Mouse (Mus musculus): ENCODE data around the gene Arg2.
"Not testable (repeated sequence)": the region's sequence is repeated elsewhere in the genome, so short reads cannot be mapped to it uniquely, and the experiment has no call there.

Gene Arg2

DNA sequence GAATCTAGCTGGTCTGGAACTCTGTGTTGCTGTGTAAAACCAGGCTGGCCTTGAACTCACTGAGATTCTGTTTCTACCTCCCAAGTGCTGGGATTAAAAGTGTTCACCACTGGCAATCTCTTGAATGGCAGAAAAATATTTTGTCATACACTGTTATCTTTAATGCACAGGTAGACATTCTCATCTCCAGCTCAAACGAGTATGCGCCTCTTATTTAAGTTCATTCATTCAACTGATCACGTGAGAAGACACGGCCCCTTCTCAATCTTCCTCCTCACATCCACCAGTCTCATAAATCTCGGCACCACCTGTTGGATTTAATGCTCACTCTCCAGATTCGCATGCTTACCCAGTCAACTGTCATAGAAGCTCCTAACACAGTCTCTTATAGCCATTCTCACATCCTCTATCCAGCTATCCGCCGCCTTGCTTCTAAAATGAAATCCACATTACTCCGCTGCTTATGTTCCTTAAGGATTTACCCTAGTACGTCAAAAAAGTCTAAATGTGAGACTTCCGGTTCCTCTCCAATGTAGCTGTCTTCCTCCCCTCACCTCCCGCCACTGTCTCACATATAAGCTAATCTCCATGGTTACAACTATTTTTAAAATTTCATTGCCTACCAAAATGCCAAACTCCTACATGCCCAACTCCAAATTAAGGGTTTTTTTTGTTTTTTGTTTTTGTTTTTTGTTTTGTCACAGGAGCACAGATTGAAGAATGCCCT, 40.9 kb downstream of the Arg2 start:
- peak; percentile 17 for DNase-seq

DNA sequence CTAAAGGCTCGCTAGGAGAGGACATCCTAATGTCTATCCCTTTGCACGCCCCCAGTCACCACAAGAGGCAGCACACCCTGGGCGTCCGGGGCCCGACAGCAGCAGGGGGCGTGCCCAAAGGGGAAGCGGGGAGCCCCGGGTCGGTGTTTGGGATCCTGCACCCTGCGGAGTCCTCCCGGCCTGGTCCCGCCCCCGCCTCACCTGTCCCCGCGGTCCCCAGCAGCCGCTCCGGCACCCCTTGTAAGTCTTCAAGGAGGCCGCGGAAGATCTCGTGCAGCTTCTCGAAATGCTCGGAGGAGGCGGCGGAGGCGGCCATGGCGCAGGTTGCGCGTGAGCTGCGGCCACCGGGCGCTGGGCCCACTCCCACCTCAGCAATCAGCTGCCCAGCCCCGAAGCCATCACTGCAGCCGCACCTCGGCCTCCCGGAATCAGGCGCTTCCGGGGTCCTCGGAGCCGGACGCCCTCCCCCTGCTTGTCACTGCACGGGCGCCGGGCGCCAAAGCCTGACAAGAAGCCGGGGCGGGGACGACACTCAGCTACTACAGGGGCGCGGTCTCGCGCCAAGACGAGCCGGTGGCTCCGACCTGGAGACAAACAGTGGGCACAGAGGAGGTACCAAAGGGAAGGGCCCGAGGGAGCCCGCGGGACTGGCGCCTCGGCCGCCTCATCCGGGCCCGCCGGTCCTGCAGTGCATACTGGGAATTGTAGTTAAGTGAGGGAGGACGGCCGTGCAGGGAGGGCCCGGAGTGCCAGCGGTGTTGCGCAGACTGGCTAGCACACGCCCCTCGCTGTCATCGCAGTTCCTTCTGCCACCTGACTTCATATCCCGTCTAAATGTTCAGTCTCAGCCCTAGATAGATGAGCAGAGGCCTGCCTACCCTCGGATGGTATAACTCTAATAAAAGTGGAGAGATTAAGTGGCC, 41.7 kb downstream of the Arg2 start, which contains the start of gene Vti1b:
Vti1b (minus strand) TSS at position 649 of the 923 bp plus-strand sequence.
- peak; percentile 94 for DNase-seq

DNA sequence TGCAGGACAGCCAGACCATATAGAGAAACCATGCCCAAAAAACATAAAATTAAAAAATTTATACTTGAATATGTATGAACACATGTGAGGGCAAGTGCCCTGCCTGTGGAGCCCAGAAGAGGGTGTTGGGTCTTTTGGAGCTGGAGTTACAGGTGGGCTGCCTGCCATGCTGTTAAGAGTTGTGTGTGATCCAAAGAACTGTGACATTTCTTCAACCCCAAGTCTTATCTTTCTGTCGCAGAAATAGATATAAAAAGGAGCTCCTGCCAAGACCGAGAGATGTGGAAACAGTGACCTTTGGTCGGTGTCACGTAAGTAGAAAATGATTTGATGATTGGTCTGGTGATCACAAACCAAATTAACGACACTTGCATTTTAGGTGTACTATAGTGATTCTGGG, 43.1 kb downstream of the Arg2 start:
- no peak for DNase-seq

DNA sequence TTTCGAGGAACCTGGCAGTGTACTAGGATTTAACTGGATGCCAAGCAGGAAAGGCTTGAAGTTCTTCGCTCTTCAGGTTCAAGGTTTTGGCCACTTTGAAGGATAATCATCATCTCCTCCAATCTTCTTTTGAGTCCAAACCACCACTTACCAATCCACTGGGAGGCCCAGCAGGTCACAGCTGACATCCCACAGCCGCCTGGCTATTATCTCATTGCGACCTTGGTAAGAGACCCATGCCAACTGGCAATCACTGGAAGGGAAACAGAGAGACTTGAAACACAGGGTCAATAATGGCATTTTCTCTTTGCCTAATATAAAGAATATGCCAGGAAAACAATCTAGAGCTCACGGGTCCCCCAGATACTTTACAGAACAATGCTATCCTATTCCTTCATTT, 45.4 kb downstream of the Arg2 start:
- no peak for DNase-seq

DNA sequence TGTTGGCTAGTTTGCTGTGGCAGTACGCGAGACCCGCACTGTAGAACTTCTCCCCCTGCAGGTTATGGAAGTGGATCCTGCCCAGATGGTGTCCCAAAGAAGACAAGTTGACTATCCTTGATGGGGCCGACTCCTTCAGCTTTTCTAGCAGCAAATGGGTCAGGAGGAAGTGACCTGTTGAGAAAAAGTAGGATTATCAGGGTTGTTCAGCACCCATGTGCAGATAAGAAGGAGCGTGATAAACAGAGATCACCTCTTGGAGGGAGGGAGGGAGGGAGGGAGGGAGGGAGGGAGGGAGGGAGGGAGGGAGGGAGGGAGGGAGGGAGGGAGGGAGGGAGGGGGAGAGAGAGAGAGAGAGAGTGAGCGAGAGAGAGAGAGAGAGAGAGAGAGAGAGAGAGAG, 54.6 kb downstream of the Arg2 start:
- not testable (repeated sequence) for DNase-seq

DNA sequence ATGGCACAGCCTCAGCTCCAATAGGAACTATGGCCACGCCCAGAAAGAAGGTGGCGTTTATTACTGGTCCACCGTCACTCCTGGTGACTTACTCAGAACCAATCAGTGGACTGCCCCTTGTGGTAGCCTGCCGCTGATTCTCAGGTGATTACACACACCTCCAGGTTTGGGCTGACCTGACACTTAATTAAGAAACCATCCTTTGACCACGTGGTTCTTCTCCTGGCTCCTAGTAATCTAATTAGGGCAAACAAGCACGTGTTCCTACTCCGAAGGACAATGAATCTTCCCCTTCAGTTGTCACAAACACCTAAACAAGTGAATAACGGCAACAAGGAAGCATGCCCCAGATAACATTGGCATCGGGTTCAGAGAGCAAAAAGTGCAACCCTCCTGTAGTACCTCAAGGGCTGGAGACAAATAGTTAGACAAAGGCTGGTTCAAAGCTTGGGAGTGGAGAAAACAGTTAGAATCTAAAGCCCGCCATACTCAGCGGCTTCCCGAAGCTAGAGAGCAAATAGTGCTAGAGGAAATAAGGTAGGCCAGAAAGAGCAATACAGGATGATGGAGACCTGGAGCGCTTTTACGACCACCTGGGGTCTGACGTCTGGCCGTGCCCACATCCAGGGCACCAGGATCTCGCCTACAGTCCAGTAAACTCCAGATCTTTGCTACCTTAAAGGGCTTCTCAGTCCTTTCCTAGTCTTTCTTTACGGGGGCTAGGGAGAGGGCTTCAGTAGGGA, 60.5 kb downstream of the Arg2 start:
- DNase-seq: peak; percentile 81

DNA sequence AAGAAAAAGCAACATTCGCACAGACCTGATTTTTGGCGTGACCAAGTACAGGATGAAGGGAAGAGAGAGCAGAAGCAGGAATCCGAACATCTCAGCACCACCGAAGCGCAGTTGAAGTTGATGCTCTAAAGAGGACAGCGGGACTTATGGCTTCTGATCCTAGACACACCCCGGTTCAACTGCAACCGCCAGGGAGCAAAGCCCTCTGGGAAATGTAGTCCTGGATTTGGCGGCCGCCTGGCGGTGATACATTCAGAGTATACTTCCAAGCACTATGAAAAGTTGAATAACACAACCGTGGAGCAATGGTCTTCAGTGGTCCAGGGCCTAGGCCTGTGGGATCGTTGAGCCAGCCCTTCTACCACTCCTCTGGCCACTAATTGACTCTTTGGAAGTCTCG, 61.1 kb downstream of the Arg2 start:
- DNase-seq: peak; percentile 83

DNA sequence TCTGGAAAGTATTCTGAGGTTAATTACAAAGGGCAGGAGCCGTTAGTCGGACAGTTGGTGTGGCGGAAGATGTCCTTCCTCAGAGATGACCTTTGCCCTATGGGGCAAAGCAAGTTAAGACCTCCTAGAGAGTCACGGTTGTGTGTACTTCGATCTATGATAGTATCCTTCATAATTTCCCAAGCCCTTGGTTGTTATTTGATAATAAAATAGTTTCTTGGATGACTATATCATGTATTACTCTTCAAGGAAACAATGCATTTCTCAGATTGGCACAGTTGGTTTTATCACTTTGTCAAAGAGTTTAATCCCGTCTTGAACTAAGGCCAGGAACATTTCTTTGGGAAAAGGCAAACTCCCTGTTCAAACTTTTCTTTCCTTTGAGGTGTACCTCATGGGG, 61.6 kb downstream of the Arg2 start, which contains the start of gene Rdh11:
Rdh11 (minus strand) TSS at position 101 of the 400 bp plus-strand sequence.
- DNase-seq: no peak

DNA sequence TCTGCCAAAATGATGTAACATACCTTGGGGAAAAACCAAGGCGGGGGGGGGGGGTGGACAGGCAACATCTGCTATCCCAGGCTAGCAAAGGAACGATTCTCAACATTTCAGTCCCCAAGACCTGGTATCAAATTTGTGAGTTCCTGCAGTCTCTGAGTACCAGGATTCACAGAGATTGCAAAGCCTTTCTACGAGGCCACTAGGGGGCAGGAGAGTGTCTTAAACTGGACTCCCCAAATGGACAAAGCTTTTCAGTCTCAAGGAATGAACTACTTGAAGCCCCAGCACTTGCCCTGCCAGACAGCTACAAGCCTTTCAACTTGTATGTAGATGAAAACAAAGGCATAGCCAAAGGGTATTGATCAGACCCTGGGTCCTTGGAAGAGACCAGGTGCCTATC, 62.9 kb downstream of the Arg2 start:
- peak; percentile 71 for DNase-seq

DNA sequence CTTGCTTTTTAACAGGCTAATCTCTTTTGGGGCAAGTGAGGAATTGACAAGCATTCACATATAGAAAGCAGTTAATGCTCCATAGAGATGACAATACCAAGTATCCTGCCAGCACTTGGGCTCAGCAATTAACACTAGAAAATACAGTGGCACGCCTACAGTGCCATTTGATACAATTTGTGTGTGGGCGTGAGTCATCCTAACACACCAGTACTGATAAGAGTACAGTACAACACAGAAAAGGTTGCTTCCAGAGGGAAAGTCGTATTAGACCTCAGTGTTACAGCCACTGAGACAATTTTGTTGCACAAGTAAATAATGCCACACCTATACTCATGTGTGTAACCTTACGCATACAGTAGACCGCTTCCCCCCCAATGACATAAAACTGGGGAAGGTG, 66.5 kb downstream of the Arg2 start:
- DNase-seq: no peak

DNA sequence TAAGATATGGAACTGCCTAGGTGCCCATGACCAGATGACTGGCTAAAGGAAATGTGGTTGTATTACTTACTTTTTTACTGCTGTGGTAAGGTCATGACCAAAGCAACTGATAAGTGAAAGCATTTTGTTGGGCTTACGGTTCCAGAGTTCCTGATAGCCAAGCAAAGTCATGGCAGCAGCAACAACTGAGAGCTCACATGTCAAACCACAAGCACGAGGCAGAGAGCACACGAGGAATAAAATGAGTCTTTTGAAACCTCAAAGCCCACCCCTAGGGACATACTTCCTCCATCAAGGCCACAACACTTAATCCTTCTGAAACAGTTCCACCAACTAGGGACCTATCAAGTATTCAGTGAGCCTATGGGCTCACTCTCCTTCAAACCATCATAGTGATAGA, 71.3 kb downstream of the Arg2 start:
- DNase-seq: no peak

Measured in right cerebral cortex, adult 18-20 months (tissue).